ENCODE assay signal across 8 mouse cellular contexts in genomic region chr17:48932916-48933315, GRCm38 (mm10). TPM values are rescaled to one million over a fixed set of nuclear protein-coding genes. Genes with fewer than 3 reads are reported as not detected.
DNase-seq lines count a peak whose midpoint lies in the region; ATAC-seq lines count a peak whose summit lies in the region.
"Had no signal": no experiment of that assay in that cellular context is flagged by ENCODE, and none has a peak within 500 bp of the region (broad histone marks: within the 10 kb centered on the region; RNA-seq: fewer than 3 reads in every experiment).

No protein-coding gene starts in this region.

- H3K36me3 ChIP-seq in lung, embryonic 15.5 days, result no peaks in the 10 kb centered on the region
- H3K36me3 ChIP-seq in forebrain, embryonic 13.5 days (ENCODE audit: poor library complexity, severe bottlenecking), result no peaks in the 10 kb centered on the region
- H3K36me3 ChIP-seq in limb, embryonic 10.5 days, result no peaks in the 10 kb centered on the region
- no peaks in the 10 kb centered on the region for H3K36me3 ChIP-seq in stomach, embryonic 15.5 days

- no peak overlapping the region for H3K27ac ChIP-seq in lung, embryonic 15.5 days
- 0 out of 2 replicates have a peak overlapping the region, but pooled peaks have one; percentile 25 for H3K27ac ChIP-seq in forebrain, embryonic 13.5 days
- H3K27ac ChIP-seq in limb, embryonic 10.5 days, result no peak overlapping the region
- H3K27ac ChIP-seq in stomach, embryonic 15.5 days, result no peak overlapping the region

- peaks cover 16% of the 10 kb centered on the region for H3K4me1 ChIP-seq in lung, embryonic 15.5 days
- peaks cover 30% of the 10 kb centered on the region for H3K4me1 ChIP-seq in forebrain, embryonic 13.5 days
- H3K4me1 ChIP-seq in limb, embryonic 10.5 days, result peaks cover 21% of the 10 kb centered on the region
- H3K4me1 ChIP-seq in stomach, embryonic 15.5 days, result peaks cover 6% of the 10 kb centered on the region; the same call in 1 of the 2 replicates

- no peak overlapping the region for H3K9ac ChIP-seq in lung, embryonic 15.5 days
- peak overlapping the region; percentile 81 for H3K9ac ChIP-seq in forebrain, embryonic 13.5 days
- H3K9ac ChIP-seq in stomach, embryonic 15.5 days, result no peak overlapping the region

- no peaks in the 10 kb centered on the region for H3K9me3 ChIP-seq in lung, embryonic 15.5 days
- no peaks in the 10 kb centered on the region for H3K9me3 ChIP-seq in forebrain, embryonic 13.5 days (replicated peaks)
- H3K9me3 ChIP-seq in limb, embryonic 10.5 days (replicated peaks), result no peaks in the 10 kb centered on the region
- H3K9me3 ChIP-seq in stomach, embryonic 15.5 days, result no peaks in the 10 kb centered on the region

- no peak for DNase-seq in lung, postnatal 4 days
- no peak for DNase-seq in limb, embryonic 10.5 days (ENCODE audit: low spot score)
- DNase-seq in lung, postnatal 25 days (ENCODE audit: low spot score), result no peak
- DNase-seq in layer of hippocampus, adult 11-12 months (ENCODE audit: low spot score), result no peak

- H3K4me3 ChIP-seq in lung, embryonic 15.5 days, result peak overlapping the region; percentile 53
- H3K4me3 ChIP-seq in forebrain, embryonic 13.5 days, result peak overlapping the region; percentile 58
- peak overlapping the region; percentile 63 for H3K4me3 ChIP-seq in limb, embryonic 10.5 days
- H3K4me3 ChIP-seq in stomach, embryonic 15.5 days (replicated peaks), result peak overlapping the region; percentile 58

- H3K27me3 ChIP-seq in lung, embryonic 15.5 days, result peaks cover 38% of the 10 kb centered on the region
- H3K27me3 ChIP-seq in forebrain, embryonic 13.5 days, result peaks cover 14% of the 10 kb centered on the region
- peaks cover 50% of the 10 kb centered on the region for H3K27me3 ChIP-seq in limb, embryonic 10.5 days (ENCODE audit: low read depth, poor library complexity, severe bottlenecking)
- H3K27me3 ChIP-seq in stomach, embryonic 15.5 days (replicated peaks), result peaks cover 25% of the 10 kb centered on the region

- H3K4me2 ChIP-seq in lung, embryonic 15.5 days, result peak overlapping the region; percentile 92
- peak overlapping the region; percentile 84 for H3K4me2 ChIP-seq in forebrain, embryonic 13.5 days
- peak overlapping the region; percentile 97 for H3K4me2 ChIP-seq in stomach, embryonic 15.5 days

- no peak for ATAC-seq in lung, embryonic 15.5 days (ENCODE audit: borderline replicate concordance, extremely low read depth, low FRiP score, low TSS enrichment)
- ATAC-seq in forebrain, embryonic 13.5 days, result no peak
- no peak for ATAC-seq in stomach, embryonic 15.5 days (ENCODE audit: insufficient read depth, low FRiP score, low read depth)

- 4% methylated on average over 9 of the region's 9 CpGs for WGBS in lung, embryonic 15.5 days
- WGBS in forebrain, embryonic 13.5 days, result 4% methylated on average over 7 of the region's 9 CpGs
- WGBS in limb, embryonic 10.5 days, result 4% methylated on average over 9 of the region's 9 CpGs
- 7% methylated on average over 8 of the region's 9 CpGs for WGBS in stomach, embryonic 15.5 days

RNA-seq across cellular contexts. Expression of gene Lrfn2, which starts 0.7 kb away (rescaled TPM):
- 0.26 and 0.35 TPM in 2 replicates for polyA plus RNA-seq in lung, embryonic 15.5 days (2015; fragmentation: Nextera tagmentation; extraction: Ambion mirVana)
- polyA plus RNA-seq in forebrain, embryonic 13.5 days (2015; fragmentation: Nextera tagmentation; extraction: Ambion mirVana), result 2.9 and 4.3 TPM in 2 replicates
- 0.10 TPM in 1 of 2 replicates, not detected in the other for polyA plus RNA-seq in limb, embryonic 10.5 days (2016; fragmentation: Nextera tagmentation; extraction: Ambion mirVana)
- polyA plus RNA-seq in stomach, embryonic 15.5 days (2015; fragmentation: Nextera tagmentation; extraction: Ambion mirVana), result 1.0 and 1.1 TPM in 2 replicates
- polyA plus RNA-seq: liver, embryonic 16.5 days had no signal
